Mouse (Mus musculus): ENCODE results near the gene Vmn1r16. TPM values are rescaled to one million over a fixed set of nuclear protein-coding genes. Genes with fewer than 3 reads are reported as not detected.
"Not testable (repeated sequence)": the region's sequence is repeated elsewhere in the genome, so short reads cannot be mapped to it uniquely, and the experiment has no call there.

Gene Vmn1r16
- not detected in 2 replicates for polyA plus RNA-seq (2016; fragmentation: Nextera tagmentation; extraction: Ambion mirVana)

DNA sequence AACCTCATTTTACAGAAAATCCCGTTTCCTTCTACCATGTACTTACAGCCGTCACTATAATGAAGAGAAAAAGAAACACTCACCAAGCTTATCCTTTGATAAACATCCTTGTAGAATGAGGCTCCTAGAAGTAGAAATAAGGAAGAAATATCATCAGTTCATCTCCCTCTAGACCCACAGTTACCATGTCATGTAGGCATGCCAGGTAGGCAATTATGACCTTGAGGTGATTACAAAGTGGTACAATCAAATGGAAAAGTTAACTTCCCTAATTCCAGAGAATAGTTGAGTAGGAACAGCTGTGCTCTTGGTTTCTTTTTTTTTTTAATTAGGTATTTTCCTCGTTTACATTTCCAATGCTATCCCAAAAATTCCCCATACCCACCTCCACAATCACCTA is at the start of gene Vmn1r16:
TSS of gene Vmn1r16 (minus strand) at position 101 of the 400 bp plus-strand sequence.
- Histone ChIP-seq H3K4me3 (no peak within 1 kb of the TSS), H3K4me1 (no peaks in the 10 kb centered on the region), H3K9me3 (no peaks in the 10 kb centered on the region), H3K27me3 (no peaks in the 10 kb centered on the region), H3K27ac (no peak within 1 kb of the TSS), H3K9ac (no peak within 1 kb of the TSS), H3K4me2 (replicated peaks) (no peak within 1 kb of the TSS), H3K36me3 (no peaks in the 10 kb centered on the region)
- no peak for ATAC-seq (ENCODE audit: insufficient number of reproducible peaks, insufficient read depth, low FRiP score, low TSS enrichment)
- 76% methylated on average over 3 of the region's 3 CpGs for WGBS

DNA sequence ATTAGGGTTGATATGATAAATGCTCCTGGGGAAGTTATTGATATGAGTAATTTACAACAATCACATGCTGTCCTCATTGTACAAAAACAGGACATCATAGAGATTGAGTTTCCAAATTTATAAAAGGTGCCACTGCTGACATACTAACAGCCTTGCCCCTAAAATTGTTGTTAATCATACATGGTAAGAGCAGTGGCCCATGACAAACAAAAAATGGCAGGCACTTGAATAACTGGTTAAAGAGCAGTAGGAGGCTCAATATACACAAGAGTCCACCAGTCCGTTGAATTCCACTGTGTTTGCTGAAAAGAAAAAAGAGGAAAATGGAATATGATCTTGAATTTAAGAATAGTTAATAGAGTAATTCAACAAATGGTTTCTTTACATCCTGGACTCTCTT is 38.2 kb upstream of the Vmn1r16 start:
- ATAC-seq (ENCODE audit: insufficient number of reproducible peaks, insufficient read depth, low FRiP score, low TSS enrichment) = no peak
- Histone ChIP-seq H3K4me3 (no peak overlapping the region), H3K9me3 (no peaks in the 10 kb centered on the region), H3K4me1 (no peaks in the 10 kb centered on the region), H3K4me2 (replicated peaks) (no peak overlapping the region), H3K27ac (no peak overlapping the region), H3K36me3 (no peaks in the 10 kb centered on the region), H3K9ac (no peak overlapping the region), H3K27me3 (no peaks in the 10 kb centered on the region)
- 81% methylated on average over 1 of the region's 1 CpGs for WGBS

DNA sequence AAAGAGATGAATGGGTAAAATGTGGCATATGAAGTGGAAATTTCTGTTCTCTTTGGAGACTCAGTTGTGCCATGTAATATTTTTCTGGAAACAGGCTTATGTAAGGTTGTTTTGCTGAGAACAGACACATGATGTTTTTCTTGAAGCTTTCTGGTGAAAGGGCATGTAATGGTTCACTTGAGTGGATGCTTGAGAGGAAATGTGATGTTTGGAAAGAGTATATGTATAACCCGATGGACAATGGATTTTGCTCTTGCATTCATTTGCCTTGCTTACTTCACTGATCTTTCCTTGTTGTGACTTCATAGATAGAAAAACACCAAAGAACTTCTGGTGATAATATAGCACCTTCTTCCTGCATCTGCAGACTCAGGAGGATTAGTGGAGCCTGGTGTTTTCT is 36.6 kb upstream of the Vmn1r16 start:
- WGBS = 89% methylated on average over 1 of the region's 1 CpGs
- not testable (repeated sequence) for H3K27me3 ChIP-seq

DNA sequence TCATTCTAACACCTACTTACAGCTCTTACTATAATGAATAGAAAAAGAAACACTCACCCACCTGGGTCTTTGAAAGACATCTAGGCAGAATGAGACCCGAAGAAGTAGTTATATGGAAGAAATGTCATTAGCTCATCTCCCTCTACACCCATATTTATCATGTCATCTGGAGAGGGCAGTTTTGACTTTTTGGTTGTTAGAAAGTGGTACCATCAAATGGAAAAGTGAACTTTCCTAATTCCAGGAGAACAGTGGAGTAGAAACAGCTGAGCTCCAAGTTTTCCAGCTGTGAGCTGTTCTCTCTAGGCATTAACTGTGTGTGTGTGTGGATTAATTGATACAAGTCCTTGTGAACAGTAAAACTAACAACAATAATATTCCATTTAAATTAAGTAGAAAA is 34.3 kb upstream of the Vmn1r16 start, which contains the start of gene Vmn1r17:
TSS of gene Vmn1r17 (minus strand) at position 101 of the 400 bp plus-strand sequence.
- Histone ChIP-seq H3K9ac (no peak within 1 kb of the TSS), H3K36me3 (no peaks in the 10 kb centered on the region), H3K4me2 (replicated peaks) (no peak within 1 kb of the TSS), H3K27me3 (no peaks in the 10 kb centered on the region), H3K4me3 (no peak within 1 kb of the TSS), H3K9me3 (no peaks in the 10 kb centered on the region), H3K4me1 (no peaks in the 10 kb centered on the region), H3K27ac (no peak within 1 kb of the TSS)
- no peak for ATAC-seq (ENCODE audit: insufficient number of reproducible peaks, insufficient read depth, low FRiP score, low TSS enrichment)
- WGBS = 83% methylated on average over 1 of the region's 1 CpGs

More for the DNA sequence above, 36.6 kb upstream of the Vmn1r16 start:
- not testable (repeated sequence) for H3K4me1 ChIP-seq; H3K9ac ChIP-seq; H3K4me3 ChIP-seq; ATAC-seq (ENCODE audit: insufficient number of reproducible peaks, insufficient read depth, low FRiP score, low TSS enrichment); H3K9me3 ChIP-seq; H3K36me3 ChIP-seq; H3K27ac ChIP-seq; H3K4me2 ChIP-seq (replicated peaks)

DNA sequence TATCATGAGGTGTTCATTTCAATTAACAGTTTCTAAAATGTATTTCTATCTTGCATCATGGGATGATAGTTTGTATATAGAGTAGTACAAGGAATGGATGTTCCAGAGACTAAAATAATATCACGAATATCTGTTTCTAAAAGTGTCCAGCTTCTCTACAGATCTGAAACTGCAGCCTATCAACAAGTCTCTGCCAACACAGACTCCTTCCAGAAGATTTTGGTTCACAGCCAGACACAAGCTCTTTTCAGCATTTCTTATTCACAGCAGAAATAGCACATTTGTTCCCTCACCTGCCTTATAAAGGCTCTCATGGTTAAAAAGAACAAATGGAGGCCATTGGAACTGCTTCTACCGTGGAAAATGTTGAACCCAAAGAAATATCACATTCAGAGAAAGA is 27.6 kb upstream of the Vmn1r16 start:
- H3K9me3 ChIP-seq = no peaks in the 10 kb centered on the region
- no peak overlapping the region for H3K4me3 ChIP-seq
- H3K4me1 ChIP-seq = no peaks in the 10 kb centered on the region
- ATAC-seq (ENCODE audit: insufficient number of reproducible peaks, insufficient read depth, low FRiP score, low TSS enrichment) = no peak
- no peak overlapping the region for H3K9ac ChIP-seq
- H3K27ac ChIP-seq = no peak overlapping the region
- no peaks in the 10 kb centered on the region for H3K36me3 ChIP-seq
- H3K27me3 ChIP-seq = no peaks in the 10 kb centered on the region
- 81% methylated on average over 2 of the region's 2 CpGs for WGBS
- H3K4me2 ChIP-seq (replicated peaks) = no peak overlapping the region

DNA sequence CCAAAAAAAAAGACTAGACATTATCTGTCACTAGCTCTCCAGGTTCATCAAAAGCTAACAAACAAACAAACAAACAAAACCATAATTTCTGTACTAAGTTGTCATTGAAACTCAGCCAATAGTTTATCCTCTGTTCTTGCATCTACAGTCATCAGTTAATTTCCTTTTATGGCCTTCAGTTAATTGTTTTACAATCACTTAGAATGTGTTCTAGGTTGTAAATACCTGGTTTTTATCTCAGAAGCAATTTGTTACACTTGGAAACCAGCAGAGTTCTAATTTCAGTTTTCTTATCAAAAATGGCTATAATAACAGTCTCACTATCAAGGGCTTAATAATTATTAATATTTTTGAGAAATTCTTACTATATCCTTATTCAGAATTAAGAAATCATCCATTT is 3.1 kb downstream of the Vmn1r16 start:
- no peaks in the 10 kb centered on the region for H3K27me3 ChIP-seq
- H3K4me3 ChIP-seq = no peak overlapping the region
- no peaks in the 10 kb centered on the region for H3K9me3 ChIP-seq
- H3K27ac ChIP-seq = no peak overlapping the region
- H3K9ac ChIP-seq = no peak overlapping the region
- H3K4me1 ChIP-seq = no peaks in the 10 kb centered on the region
- no peak for ATAC-seq (ENCODE audit: insufficient number of reproducible peaks, insufficient read depth, low FRiP score, low TSS enrichment)
- H3K4me2 ChIP-seq (replicated peaks) = no peak overlapping the region
- no peaks in the 10 kb centered on the region for H3K36me3 ChIP-seq

DNA sequence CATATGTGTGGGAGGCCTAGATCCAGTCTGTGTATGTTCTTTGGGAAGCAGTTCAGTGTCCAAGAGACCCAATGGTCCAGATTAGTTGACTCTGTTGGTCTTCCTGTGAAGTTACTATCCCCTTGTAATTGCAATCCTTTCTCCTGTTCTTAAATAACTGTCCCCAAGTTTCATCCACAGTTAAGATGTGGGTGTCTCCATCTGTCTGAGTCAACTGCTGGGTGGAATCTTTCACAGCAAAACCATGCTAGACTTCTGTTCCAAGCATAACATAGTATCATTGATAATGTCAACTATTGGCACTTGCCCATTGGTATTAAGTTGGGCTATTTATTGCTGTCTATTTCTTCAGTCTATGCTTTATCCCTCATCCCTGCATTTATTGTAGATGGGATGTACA is 50.3 kb downstream of the Vmn1r16 start:
- H3K36me3 ChIP-seq = no peaks in the 10 kb centered on the region
- no peak overlapping the region for H3K4me3 ChIP-seq
- no peak overlapping the region for H3K27ac ChIP-seq
- no peaks in the 10 kb centered on the region for H3K4me1 ChIP-seq
- H3K9me3 ChIP-seq = no peaks in the 10 kb centered on the region
- H3K9ac ChIP-seq = no peak overlapping the region
- H3K27me3 ChIP-seq = no peaks in the 10 kb centered on the region
- H3K4me2 ChIP-seq (replicated peaks) = no peak overlapping the region
- no peak for ATAC-seq (ENCODE audit: insufficient number of reproducible peaks, insufficient read depth, low FRiP score, low TSS enrichment)

DNA sequence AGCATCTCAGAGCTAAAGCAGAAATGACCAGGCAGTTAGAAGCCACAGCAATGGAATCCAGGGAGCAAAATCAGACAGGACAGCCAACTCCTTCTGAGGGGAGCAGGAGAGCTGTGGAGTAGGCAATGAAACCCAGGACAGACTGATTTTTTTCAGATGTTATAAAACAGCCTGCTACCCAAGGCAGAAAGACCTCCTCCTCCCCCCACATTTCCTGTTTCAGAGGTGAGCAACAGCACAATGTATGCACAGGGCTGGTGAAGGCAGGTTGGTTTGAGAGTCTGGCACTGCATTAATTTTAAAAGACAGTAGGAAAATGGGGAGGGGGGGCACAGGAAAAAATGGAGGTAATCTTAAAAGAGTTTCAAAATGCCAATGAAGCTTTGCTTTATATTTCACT is 56.8 kb downstream of the Vmn1r16 start:
- Histone ChIP-seq H3K9ac (no peak overlapping the region), H3K4me1 (no peaks in the 10 kb centered on the region), H3K4me2 (replicated peaks) (no peak overlapping the region), H3K27ac (no peak overlapping the region), H3K27me3 (no peaks in the 10 kb centered on the region), H3K9me3 (no peaks in the 10 kb centered on the region), H3K36me3 (no peaks in the 10 kb centered on the region), H3K4me3 (no peak overlapping the region)
- no peak for ATAC-seq (ENCODE audit: insufficient number of reproducible peaks, insufficient read depth, low FRiP score, low TSS enrichment)

DNA sequence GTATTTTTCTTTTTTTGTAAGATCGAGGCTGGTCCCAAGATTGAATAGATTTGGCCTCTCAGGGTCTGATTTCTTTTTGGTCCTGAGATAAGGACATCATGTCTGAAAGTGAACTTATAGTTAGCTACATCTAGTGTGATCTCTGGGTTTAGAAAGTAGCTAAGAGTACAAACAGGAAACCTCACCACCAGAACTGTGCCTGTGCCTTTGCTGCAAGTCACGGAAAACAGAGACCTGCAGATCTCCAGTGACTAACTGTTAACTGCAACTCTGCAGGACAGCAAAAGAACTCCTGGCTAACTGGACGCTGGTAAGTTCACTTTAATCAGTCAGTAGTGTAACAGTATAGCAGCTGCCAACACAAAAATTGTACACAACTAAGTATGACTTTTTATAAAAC is 57.4 kb downstream of the Vmn1r16 start:
- WGBS = 67% methylated on average over 3 of the region's 3 CpGs
- Histone ChIP-seq H3K9ac (no peak overlapping the region), H3K9me3 (no peaks in the 10 kb centered on the region), H3K4me2 (replicated peaks) (no peak overlapping the region), H3K27ac (no peak overlapping the region), H3K4me1 (no peaks in the 10 kb centered on the region), H3K27me3 (no peaks in the 10 kb centered on the region), H3K36me3 (no peaks in the 10 kb centered on the region), H3K4me3 (no peak overlapping the region)
- ATAC-seq (ENCODE audit: insufficient number of reproducible peaks, insufficient read depth, low FRiP score, low TSS enrichment) = no peak

Other genes starting within 250 kb of the Vmn1r16 start
- gene Vmn1r10, start 220.0 kb downstream of the Vmn1r16 start, polyA plus RNA-seq (2016; fragmentation: Nextera tagmentation; extraction: Ambion mirVana) = not detected in 2 replicates
- gene Vmn1r11, start 196.0 kb downstream of the Vmn1r16 start, polyA plus RNA-seq (2016; fragmentation: Nextera tagmentation; extraction: Ambion mirVana) = not detected in 2 replicates
- gene Vmn1r12, start 172.6 kb downstream of the Vmn1r16 start, polyA plus RNA-seq (2016; fragmentation: Nextera tagmentation; extraction: Ambion mirVana) = not detected in 2 replicates
- not detected in 2 replicates for gene Vmn1r13, start 126.2 kb downstream of the Vmn1r16 start, polyA plus RNA-seq (2016; fragmentation: Nextera tagmentation; extraction: Ambion mirVana)
- not detected in 2 replicates for gene Vmn1r14, start 97.8 kb downstream of the Vmn1r16 start, polyA plus RNA-seq (2016; fragmentation: Nextera tagmentation; extraction: Ambion mirVana)
- gene Vmn1r15, start 71.5 kb downstream of the Vmn1r16 start, polyA plus RNA-seq (2016; fragmentation: Nextera tagmentation; extraction: Ambion mirVana) = not detected in 2 replicates
- gene Vmn1r17, start 34.2 kb upstream of the Vmn1r16 start, polyA plus RNA-seq (2016; fragmentation: Nextera tagmentation; extraction: Ambion mirVana) = not detected in 2 replicates
- not detected in 2 replicates for gene Vmn1r18, start 66.3 kb upstream of the Vmn1r16 start, polyA plus RNA-seq (2016; fragmentation: Nextera tagmentation; extraction: Ambion mirVana)
- gene Vmn1r19, start 74.3 kb upstream of the Vmn1r16 start, polyA plus RNA-seq (2016; fragmentation: Nextera tagmentation; extraction: Ambion mirVana) = not detected in 2 replicates
- gene Vmn1r20, start 99.4 kb upstream of the Vmn1r16 start, polyA plus RNA-seq (2016; fragmentation: Nextera tagmentation; extraction: Ambion mirVana) = not detected in 2 replicates
- gene Ppm1k, start 206.0 kb upstream of the Vmn1r16 start, polyA plus RNA-seq (2016; fragmentation: Nextera tagmentation; extraction: Ambion mirVana) = 4.3 and 5.2 TPM in 2 replicates